Mouse (Mus musculus): ENCODE measurements at regions not wholly inside any gene's neighbourhood (a gene's known extent, or its start where the extent isn't known, plus 50 kb on each side); places are given as distances from the start of the nearest gene placed in this dataset.

GRCm38 (mm10) chr9:113453231-113453630 is 254.8 kb downstream of the Pdcd6ip start:
- no peak overlapping the region for H3K9ac ChIP-seq (ENCODE audit: low read depth, low read length)
- DNase-seq (ENCODE audit: low spot score) (no peak), ATAC-seq (ENCODE audit: low read depth) (no peak)
- H3K36me3 ChIP-seq (ENCODE audit: control insufficient read depth, insufficient read depth, low read length), result no peaks in the 10 kb centered on the region
- H3K4me3 ChIP-seq (ENCODE audit: low read depth, low read length), result no peak overlapping the region
- no peak overlapping the region for H3K27ac ChIP-seq (replicated peaks; ENCODE audit: low read depth, low read length)
- H3K4me1 ChIP-seq (ENCODE audit: control insufficient read depth, insufficient read depth, low read length), result no peaks in the 10 kb centered on the region
- 64% methylated on average over 3 of the region's 3 CpGs for WGBS
- no peak overlapping the region for H3K4me2 ChIP-seq (ENCODE audit: low read depth, low read length)
- no peaks in the 10 kb centered on the region for H3K9me3 ChIP-seq (ENCODE audit: control insufficient read depth, low read length)
- H3K27me3 ChIP-seq (replicated peaks; ENCODE audit: control insufficient read depth, insufficient read depth, low read length), result no peaks in the 10 kb centered on the region

GRCm38 (mm10) chr9:113441770-113442411 is 266.2 kb downstream of the Pdcd6ip start:
- Histone ChIP-seq H3K27ac (replicated peaks; ENCODE audit: low read depth, low read length) (no peak overlapping the region), H3K36me3 (ENCODE audit: control insufficient read depth, insufficient read depth, low read length) (no peaks in the 10 kb centered on the region), H3K4me2 (ENCODE audit: low read depth, low read length) (peak overlapping the region; percentile 59), H3K27me3 (replicated peaks; ENCODE audit: control insufficient read depth, insufficient read depth, low read length) (no peaks in the 10 kb centered on the region), H3K4me1 (ENCODE audit: control insufficient read depth, insufficient read depth, low read length) (no peaks in the 10 kb centered on the region), H3K9ac (ENCODE audit: low read depth, low read length) (peak overlapping the region; percentile 35; the same call in 1 of the 2 replicates), H3K9me3 (ENCODE audit: control insufficient read depth, low read length) (no peaks in the 10 kb centered on the region), H3K4me3 (ENCODE audit: low read depth, low read length) (peak overlapping the region; percentile 37)
- peak; percentile 83 for ATAC-seq (ENCODE audit: low read depth)
- WGBS, result 7% methylated on average over 21 of the region's 21 CpGs
- DNase-seq (ENCODE audit: low spot score), result peak; percentile 90

GRCm38 (mm10) chr9:113438394-113438793 is 269.7 kb downstream of the Pdcd6ip start:
- H3K36me3 ChIP-seq (ENCODE audit: control insufficient read depth, insufficient read depth, low read length), result no peaks in the 10 kb centered on the region
- no peak overlapping the region for H3K9ac ChIP-seq (ENCODE audit: low read depth, low read length)
- H3K27me3 ChIP-seq (replicated peaks; ENCODE audit: control insufficient read depth, insufficient read depth, low read length), result no peaks in the 10 kb centered on the region
- H3K4me2 ChIP-seq (ENCODE audit: low read depth, low read length), result no peak overlapping the region
- no peaks in the 10 kb centered on the region for H3K9me3 ChIP-seq (ENCODE audit: control insufficient read depth, low read length)
- H3K27ac ChIP-seq (replicated peaks; ENCODE audit: low read depth, low read length), result no peak overlapping the region
- WGBS, result 70% methylated on average over 7 of the region's 7 CpGs
- H3K4me1 ChIP-seq (ENCODE audit: control insufficient read depth, insufficient read depth, low read length), result no peaks in the 10 kb centered on the region
- ATAC-seq (ENCODE audit: low read depth) (no peak), DNase-seq (ENCODE audit: low spot score) (no peak)
- H3K4me3 ChIP-seq (ENCODE audit: low read depth, low read length), result no peak overlapping the region

- ATAC-seq (ENCODE audit: low read depth) (no peak), DNase-seq (ENCODE audit: low spot score) (no peak)
- Histone ChIP-seq H3K9ac (ENCODE audit: low read depth, low read length) (no peak overlapping the region), H3K9me3 (ENCODE audit: control insufficient read depth, low read length) (no peaks in the 10 kb centered on the region), H3K4me3 (ENCODE audit: low read depth, low read length) (no peak overlapping the region), H3K27ac (replicated peaks; ENCODE audit: low read depth, low read length) (no peak overlapping the region), H3K4me2 (ENCODE audit: low read depth, low read length) (no peak overlapping the region), H3K27me3 (replicated peaks; ENCODE audit: control insufficient read depth, insufficient read depth, low read length) (no peaks in the 10 kb centered on the region), H3K4me1 (ENCODE audit: control insufficient read depth, insufficient read depth, low read length) (no peaks in the 10 kb centered on the region), H3K36me3 (ENCODE audit: control insufficient read depth, insufficient read depth, low read length) (no peaks in the 10 kb centered on the region)
These were observed 272.1 kb downstream of the Pdcd6ip start for GRCm38 (mm10) chr9:113435921-113436320.

- H3K4me2 ChIP-seq (ENCODE audit: low read depth, low read length), result no peak overlapping the region
- no peak overlapping the region for H3K9ac ChIP-seq (ENCODE audit: low read depth, low read length)
- DNase-seq (ENCODE audit: low spot score) (no peak), ATAC-seq (ENCODE audit: low read depth) (no peak; the same call in 1 of the 2 replicates)
- no peak overlapping the region for H3K4me3 ChIP-seq (ENCODE audit: low read depth, low read length)
- no peaks in the 10 kb centered on the region for H3K4me1 ChIP-seq (ENCODE audit: control insufficient read depth, insufficient read depth, low read length)
- 78% methylated on average over 4 of the region's 4 CpGs for WGBS
- H3K27me3 ChIP-seq (replicated peaks; ENCODE audit: control insufficient read depth, insufficient read depth, low read length), result no peaks in the 10 kb centered on the region
- no peak overlapping the region for H3K27ac ChIP-seq (replicated peaks; ENCODE audit: low read depth, low read length)
- no peaks in the 10 kb centered on the region for H3K9me3 ChIP-seq (ENCODE audit: control insufficient read depth, low read length)
- H3K36me3 ChIP-seq (ENCODE audit: control insufficient read depth, insufficient read depth, low read length), result no peaks in the 10 kb centered on the region
These were observed 274.6 kb downstream of the Pdcd6ip start for GRCm38 (mm10) chr9:113433424-113433823.

GRCm38 (mm10) chr9:113432601-113433179 is 275.4 kb downstream of the Pdcd6ip start:
- DNase-seq (ENCODE audit: low spot score) (no peak), ATAC-seq (ENCODE audit: low read depth) (no peak)
- H3K27ac ChIP-seq (replicated peaks; ENCODE audit: low read depth, low read length), result no peak overlapping the region
- no peak overlapping the region for H3K4me2 ChIP-seq (ENCODE audit: low read depth, low read length)
- H3K27me3 ChIP-seq (replicated peaks; ENCODE audit: control insufficient read depth, insufficient read depth, low read length), result no peaks in the 10 kb centered on the region
- H3K9me3 ChIP-seq (ENCODE audit: control insufficient read depth, low read length), result no peaks in the 10 kb centered on the region
- H3K4me3 ChIP-seq (ENCODE audit: low read depth, low read length), result no peak overlapping the region
- no peaks in the 10 kb centered on the region for H3K36me3 ChIP-seq (ENCODE audit: control insufficient read depth, insufficient read depth, low read length)
- H3K9ac ChIP-seq (ENCODE audit: low read depth, low read length), result no peak overlapping the region
- no peaks in the 10 kb centered on the region for H3K4me1 ChIP-seq (ENCODE audit: control insufficient read depth, insufficient read depth, low read length)
- 74% methylated on average over 9 of the region's 9 CpGs for WGBS

- no peaks in the 10 kb centered on the region for H3K9me3 ChIP-seq (ENCODE audit: control insufficient read depth, low read length)
- no peaks in the 10 kb centered on the region for H3K27me3 ChIP-seq (replicated peaks; ENCODE audit: control insufficient read depth, insufficient read depth, low read length)
- WGBS, result 78% methylated on average over 4 of the region's 4 CpGs
- H3K36me3 ChIP-seq (ENCODE audit: control insufficient read depth, insufficient read depth, low read length), result no peaks in the 10 kb centered on the region
- ATAC-seq (ENCODE audit: low read depth), result no peak
- H3K27ac ChIP-seq (replicated peaks; ENCODE audit: low read depth, low read length), result no peak overlapping the region
- no peak for DNase-seq (ENCODE audit: low spot score)
- H3K4me1 ChIP-seq (ENCODE audit: control insufficient read depth, insufficient read depth, low read length), result no peaks in the 10 kb centered on the region
- H3K9ac ChIP-seq (ENCODE audit: low read depth, low read length), result no peak overlapping the region
- H3K4me2 ChIP-seq (ENCODE audit: low read depth, low read length), result no peak overlapping the region
- H3K4me3 ChIP-seq (ENCODE audit: low read depth, low read length), result no peak overlapping the region
These were observed 277.6 kb downstream of the Pdcd6ip start for GRCm38 (mm10) chr9:113430411-113430810.

GRCm38 (mm10) chr9:113427281-113427680 is 280.8 kb downstream of the Pdcd6ip start:
- DNase-seq (ENCODE audit: low spot score) (no peak), ATAC-seq (ENCODE audit: low read depth) (no peak)
- Histone ChIP-seq H3K4me2 (ENCODE audit: low read depth, low read length) (no peak overlapping the region), H3K36me3 (ENCODE audit: control insufficient read depth, insufficient read depth, low read length) (no peaks in the 10 kb centered on the region), H3K4me1 (ENCODE audit: control insufficient read depth, insufficient read depth, low read length) (no peaks in the 10 kb centered on the region), H3K27ac (replicated peaks; ENCODE audit: low read depth, low read length) (no peak overlapping the region), H3K9ac (ENCODE audit: low read depth, low read length) (no peak overlapping the region), H3K27me3 (replicated peaks; ENCODE audit: control insufficient read depth, insufficient read depth, low read length) (no peaks in the 10 kb centered on the region), H3K4me3 (ENCODE audit: low read depth, low read length) (no peak overlapping the region), H3K9me3 (ENCODE audit: control insufficient read depth, low read length) (no peaks in the 10 kb centered on the region)
- 80% methylated on average over 4 of the region's 4 CpGs for WGBS

- ATAC-seq (ENCODE audit: low read depth) (no peak), DNase-seq (ENCODE audit: low spot score) (no peak)
- Histone ChIP-seq H3K36me3 (ENCODE audit: control insufficient read depth, insufficient read depth, low read length) (no peaks in the 10 kb centered on the region), H3K4me2 (ENCODE audit: low read depth, low read length) (no peak overlapping the region), H3K9ac (ENCODE audit: low read depth, low read length) (no peak overlapping the region), H3K9me3 (ENCODE audit: control insufficient read depth, low read length) (no peaks in the 10 kb centered on the region), H3K4me3 (ENCODE audit: low read depth, low read length) (no peak overlapping the region), H3K4me1 (ENCODE audit: control insufficient read depth, insufficient read depth, low read length) (no peaks in the 10 kb centered on the region), H3K27ac (replicated peaks; ENCODE audit: low read depth, low read length) (no peak overlapping the region), H3K27me3 (replicated peaks; ENCODE audit: control insufficient read depth, insufficient read depth, low read length) (no peaks in the 10 kb centered on the region)
- WGBS, result 91% methylated on average over 15 of the region's 15 CpGs
These were observed 281.7 kb downstream of the Pdcd6ip start for GRCm38 (mm10) chr9:113426324-113426723.
